Mouse (Mus musculus): ENCODE results near the gene Tspan31. TPM values are rescaled to one million over a fixed set of nuclear protein-coding genes. Genes with fewer than 3 reads are reported as not detected.

Gene Tspan31
- polyA plus RNA-seq, 1 experiment from 2014 or later: 122 TPM

GRCm38 (mm10) chr10:127059968-127060916 lies 9.8 kb downstream of the Tspan31 start, which contains the start of gene March9:
March9 (minus strand) TSS chr10:127060184.
- Histone ChIP-seq H3K4me1 (replicated peaks) (peaks cover 61% of the 10 kb centered on the region), H3K4me3 (peak within 1 kb of the TSS; percentile 91)
- peak; percentile 19 for ATAC-seq (ENCODE audit: low FRiP score)

GRCm38 (mm10) chr10:127059174-127059967 lies 10.7 kb downstream of the Tspan31 start:
- WGBS: under 1% methylated on average over 45 of the region's 92 CpGs
- no peak for ATAC-seq (ENCODE audit: low FRiP score)
- H3K27me3 ChIP-seq: no peaks in the 10 kb centered on the region
- H3K4me1 ChIP-seq (replicated peaks): peaks cover 61% of the 10 kb centered on the region
- peak overlapping the region; percentile 91 for H3K4me3 ChIP-seq
- peak overlapping the region; percentile 99 for H3K9ac ChIP-seq
- peaks cover 34% of the 10 kb centered on the region for H3K36me3 ChIP-seq
- H3K4me2 ChIP-seq: peak overlapping the region; percentile 84
- peak overlapping the region; percentile 99 for H3K27ac ChIP-seq
- H3K9me3 ChIP-seq: no peaks in the 10 kb centered on the region

More at GRCm38 (mm10) chr10:127059968-127060916, 9.8 kb downstream of the Tspan31 start, which contains the start of gene March9:
- Histone ChIP-seq H3K36me3 (peaks cover 31% of the 10 kb centered on the region), H3K9me3 (no peaks in the 10 kb centered on the region), H3K27me3 (no peaks in the 10 kb centered on the region), H3K4me2 (peak within 1 kb of the TSS; percentile 84), H3K9ac (peak within 1 kb of the TSS; percentile 99), H3K27ac (peak within 1 kb of the TSS; percentile 99)
- WGBS: under 1% methylated on average over 54 of the region's 72 CpGs

GRCm38 (mm10) chr10:127058708-127059107 lies 11.4 kb downstream of the Tspan31 start:
- no peaks in the 10 kb centered on the region for H3K27me3 ChIP-seq
- H3K9me3 ChIP-seq: no peaks in the 10 kb centered on the region
- WGBS: 6% methylated on average over 8 of the region's 8 CpGs
- H3K36me3 ChIP-seq: peaks cover 41% of the 10 kb centered on the region
- H3K4me3 ChIP-seq: peak overlapping the region; percentile 91
- peak overlapping the region; percentile 99 for H3K9ac ChIP-seq
- H3K4me2 ChIP-seq: peak overlapping the region; percentile 84
- H3K4me1 ChIP-seq (replicated peaks): peaks cover 60% of the 10 kb centered on the region
- H3K27ac ChIP-seq: peak overlapping the region; percentile 99
- no peak for ATAC-seq (ENCODE audit: low FRiP score)

- H3K4me1 ChIP-seq (replicated peaks): peaks cover 60% of the 10 kb centered on the region
These were observed 11.9 kb downstream of the Tspan31 start for GRCm38 (mm10) chr10:127058161-127058560.

GRCm38 (mm10) chr10:127056490-127056889 lies 13.6 kb downstream of the Tspan31 start:
- Histone ChIP-seq H3K9ac (no peak overlapping the region), H3K27me3 (peaks cover 12% of the 10 kb centered on the region), H3K36me3 (peaks cover 50% of the 10 kb centered on the region), H3K27ac (no peak overlapping the region), H3K4me1 (replicated peaks) (peaks cover 49% of the 10 kb centered on the region), H3K4me2 (no peak overlapping the region), H3K9me3 (no peaks in the 10 kb centered on the region), H3K4me3 (no peak overlapping the region; the same call in 1 of the 2 replicates)
- WGBS: 87% methylated on average over 20 of the region's 20 CpGs
- no peak for ATAC-seq (ENCODE audit: low FRiP score)

More at GRCm38 (mm10) chr10:127058161-127058560, 11.9 kb downstream of the Tspan31 start:
- 2% methylated on average over 9 of the region's 9 CpGs for WGBS
- Histone ChIP-seq H3K27me3 (no peaks in the 10 kb centered on the region), H3K4me2 (peak overlapping the region; percentile 84), H3K36me3 (peaks cover 46% of the 10 kb centered on the region), H3K27ac (peak overlapping the region; percentile 99; the same call in 1 of the 2 replicates), H3K4me3 (peak overlapping the region; percentile 91), H3K9ac (peak overlapping the region; percentile 99), H3K9me3 (no peaks in the 10 kb centered on the region)
- peak; percentile 6 for ATAC-seq (ENCODE audit: low FRiP score)

GRCm38 (mm10) chr10:127055406-127055805 lies 14.7 kb downstream of the Tspan31 start:
- no peak overlapping the region for H3K4me3 ChIP-seq
- no peaks in the 10 kb centered on the region for H3K9me3 ChIP-seq
- H3K27ac ChIP-seq: no peak overlapping the region
- peaks cover 23% of the 10 kb centered on the region for H3K27me3 ChIP-seq
- no peak overlapping the region for H3K9ac ChIP-seq
- peaks cover 39% of the 10 kb centered on the region for H3K4me1 ChIP-seq (replicated peaks)
- H3K4me2 ChIP-seq: no peak overlapping the region
- ATAC-seq (ENCODE audit: low FRiP score): no peak
- peaks cover 50% of the 10 kb centered on the region for H3K36me3 ChIP-seq
- WGBS: 93% methylated on average over 8 of the region's 8 CpGs

- peaks cover 43% of the 10 kb centered on the region for H3K4me1 ChIP-seq (replicated peaks)
- WGBS: 65% methylated on average over 4 of the region's 4 CpGs
These were observed 15.4 kb downstream of the Tspan31 start for GRCm38 (mm10) chr10:127054646-127055045.

GRCm38 (mm10) chr10:127050119-127050474 lies 20.0 kb downstream of the Tspan31 start:
- Histone ChIP-seq H3K27me3 (peaks cover 64% of the 10 kb centered on the region), H3K9ac (no peak overlapping the region), H3K4me2 (no peak overlapping the region), H3K9me3 (no peaks in the 10 kb centered on the region), H3K4me3 (no peak overlapping the region), H3K4me1 (replicated peaks) (peaks cover 21% of the 10 kb centered on the region), H3K27ac (no peak overlapping the region), H3K36me3 (peaks cover 24% of the 10 kb centered on the region)
- no peak for ATAC-seq (ENCODE audit: low FRiP score)
- 20% methylated on average over 10 of the region's 10 CpGs for WGBS

More at GRCm38 (mm10) chr10:127054646-127055045, 15.4 kb downstream of the Tspan31 start:
- no peak overlapping the region for H3K27ac ChIP-seq
- H3K9me3 ChIP-seq: no peaks in the 10 kb centered on the region
- no peak overlapping the region for H3K9ac ChIP-seq
- no peak overlapping the region for H3K4me2 ChIP-seq
- peaks cover 30% of the 10 kb centered on the region for H3K27me3 ChIP-seq
- ATAC-seq (ENCODE audit: low FRiP score): no peak
- H3K4me3 ChIP-seq: no peak overlapping the region
- H3K36me3 ChIP-seq: peaks cover 50% of the 10 kb centered on the region

- no peaks in the 10 kb centered on the region for H3K9me3 ChIP-seq
- no peak overlapping the region; the same call in 1 of the 2 replicates for H3K4me3 ChIP-seq
- no peak for ATAC-seq (ENCODE audit: low FRiP score)
- no peak overlapping the region for H3K4me2 ChIP-seq
- no peak overlapping the region for H3K9ac ChIP-seq
- peaks cover 16% of the 10 kb centered on the region for H3K4me1 ChIP-seq (replicated peaks)
- no peak overlapping the region for H3K27ac ChIP-seq
- peaks cover 64% of the 10 kb centered on the region for H3K27me3 ChIP-seq
- H3K36me3 ChIP-seq: peaks cover 24% of the 10 kb centered on the region
- 2% methylated on average over 29 of the region's 29 CpGs for WGBS
These were observed 20.5 kb downstream of the Tspan31 start for GRCm38 (mm10) chr10:127049395-127050118.

- H3K4me1 ChIP-seq (replicated peaks): peaks cover 14% of the 10 kb centered on the region
- H3K27me3 ChIP-seq: peaks cover 64% of the 10 kb centered on the region
- WGBS: 3% methylated on average over 35 of the region's 35 CpGs
- H3K4me2 ChIP-seq: no peak overlapping the region
- H3K9me3 ChIP-seq: no peaks in the 10 kb centered on the region
- no peak for ATAC-seq (ENCODE audit: low FRiP score)
- H3K9ac ChIP-seq: no peak overlapping the region
- no peak overlapping the region for H3K27ac ChIP-seq
- peak overlapping the region; percentile 5; the same call in 1 of the 2 replicates for H3K4me3 ChIP-seq
- H3K36me3 ChIP-seq: peaks cover 19% of the 10 kb centered on the region
These were observed 21.3 kb downstream of the Tspan31 start for GRCm38 (mm10) chr10:127048608-127049394.

- no peak within 1 kb of the TSS for H3K27ac ChIP-seq
- no peaks in the 10 kb centered on the region for H3K9me3 ChIP-seq
- no peak for ATAC-seq (ENCODE audit: low FRiP score)
- H3K9ac ChIP-seq: no peak within 1 kb of the TSS
- peaks cover 17% of the 10 kb centered on the region for H3K4me1 ChIP-seq (replicated peaks)
- peaks cover 64% of the 10 kb centered on the region for H3K27me3 ChIP-seq
- H3K36me3 ChIP-seq: peaks cover 11% of the 10 kb centered on the region
- 27% methylated on average over 5 of the region's 5 CpGs for WGBS
- no peak within 1 kb of the TSS for H3K4me2 ChIP-seq
- H3K4me3 ChIP-seq: peak within 1 kb of the TSS; percentile 5; the same call in 1 of the 2 replicates
These were observed 22.1 kb downstream of the Tspan31 start, which contains the start of gene Cyp27b1 for GRCm38 (mm10) chr10:127047954-127048353. Cyp27b1 (plus strand) TSS chr10:127048250.

Measured in hindbrain, embryonic 13.5 days (tissue).